Mouse (Mus musculus) ES-Bruce4 (cell line): ENCODE measurements around the gene Elf2.

Source experiments
- CTCF ChIP-seq: IDR thresholded peaks from one replicate; pipeline ENCODE4 v1.8.1; 2011; ENCODE audit warnings: low read depth, low read length
- EP300 ChIP-seq: IDR thresholded peaks from 2 replicates; pipeline ENCODE4 v1.6.1; 2011; ENCODE audit warnings: low read depth, low read length; ENCODE audit not compliant: insufficient read depth
- POLR2A ChIP-seq: IDR thresholded peaks from one replicate; pipeline ENCODE4 v1.8.1; 2011; ENCODE audit warnings: low read length; ENCODE audit not compliant: insufficient read depth

GRCm38 (mm10) chr3:51357624-51358023 is 17.2 kb upstream of the Elf2 start:
- TF ChIP-seq CTCF (no peak), EP300 (no peak), POLR2A (no peak)
